Mouse (Mus musculus) lung, embryonic 15.5 days (tissue): ENCODE measurements around the gene Ddb2. TPM values are rescaled to one million over a fixed set of nuclear protein-coding genes. Genes with fewer than 3 reads are reported as not detected.

Experiments
- polyA plus RNA-seq: library from polyadenylated mRNA; unstranded; fragments of >200 nt; fragmentation: Nextera tagmentation; extraction: Ambion mirVana; gene quantifications from 2 replicates; pipeline ENCODE4 v1.2.1, GENCODE M21; 2015

Gene Ddb2
- polyA plus RNA-seq, 1 experiment from 2014 or later, result 19.7 TPM

Other genes starting within 250 kb of the Ddb2 start
- 0.91 and 1.9 TPM in 2 replicates for gene Rapsn, start 201.4 kb downstream of the Ddb2 start, polyA plus RNA-seq
- gene Psmc3, start 183.0 kb downstream of the Ddb2 start, polyA plus RNA-seq, result 254 and 278 TPM in 2 replicates
- gene Slc39a13, start 166.6 kb downstream of the Ddb2 start, polyA plus RNA-seq, result 34.6 and 40.2 TPM in 2 replicates
- 6.9 and 8.7 TPM in 2 replicates for gene Spi1, start 154.6 kb downstream of the Ddb2 start, polyA plus RNA-seq
- 18.8 and 22.3 TPM in 2 replicates for gene Mybpc3, start 118.8 kb downstream of the Ddb2 start, polyA plus RNA-seq
- 9.4 and 10.9 TPM in 2 replicates for gene Madd, start 53.1 kb downstream of the Ddb2 start, polyA plus RNA-seq
- gene Nr1h3, start 34.1 kb downstream of the Ddb2 start, polyA plus RNA-seq, result 20.9 and 22.8 TPM in 2 replicates
- gene Acp2, start 34.1 kb downstream of the Ddb2 start, polyA plus RNA-seq, result 27.6 and 30.6 TPM in 2 replicates
- 51.7 and 54.2 TPM in 2 replicates for gene Pacsin3, start 19.0 kb upstream of the Ddb2 start, polyA plus RNA-seq
- 89.5 and 93.0 TPM in 2 replicates for gene Arfgap2, start 28.0 kb upstream of the Ddb2 start, polyA plus RNA-seq
- 66.8 and 68.4 TPM in 2 replicates for gene 1110051M20Rik, start 207.7 kb upstream of the Ddb2 start, polyA plus RNA-seq
- 10.0 and 11.4 TPM in 2 replicates for gene Lrp4, start 220.5 kb upstream of the Ddb2 start, polyA plus RNA-seq